Mouse (Mus musculus): ENCODE measurements at regions not wholly inside any gene's neighbourhood (a gene's known extent, or its start where the extent isn't known, plus 50 kb on each side); places are given as distances from the start of the nearest gene placed in this dataset.
A peak's percentile ranks its signal among the peaks of the same experiment; 100 is the strongest.

GRCm38 (mm10) chr8:103138136-103138535 lies 352.7 kb upstream of the Cdh11 start:
- DNase-seq (ENCODE audit: low spot score in 2 of 2) = no peak

DNA sequence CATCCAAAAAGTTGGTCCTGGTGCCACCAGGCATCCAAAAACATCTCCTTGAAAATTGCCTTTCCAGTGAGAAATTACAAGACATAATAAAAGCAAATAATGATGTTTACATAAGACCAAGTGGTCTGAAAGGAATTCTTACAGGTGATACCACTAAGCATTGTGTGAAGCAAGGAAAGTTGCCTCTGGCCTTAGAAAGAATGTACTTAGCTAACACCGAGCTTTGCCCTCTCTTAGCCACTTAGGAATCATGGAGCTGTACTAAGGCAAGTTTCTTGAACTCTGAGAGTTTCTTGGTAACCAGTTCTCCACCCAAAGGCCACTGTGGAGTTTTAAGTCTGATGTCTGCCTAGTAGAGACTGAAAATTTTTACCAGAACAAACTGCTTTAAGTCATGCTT lies 359.4 kb upstream of the Cdh11 start:
- DNase-seq (ENCODE audit: low spot score in 2 of 2) = no peak

GRCm38 (mm10) chr8:103148013-103148412 lies 362.6 kb upstream of the Cdh11 start:
- no peak for DNase-seq (ENCODE audit: low spot score in 2 of 2)

DNA sequence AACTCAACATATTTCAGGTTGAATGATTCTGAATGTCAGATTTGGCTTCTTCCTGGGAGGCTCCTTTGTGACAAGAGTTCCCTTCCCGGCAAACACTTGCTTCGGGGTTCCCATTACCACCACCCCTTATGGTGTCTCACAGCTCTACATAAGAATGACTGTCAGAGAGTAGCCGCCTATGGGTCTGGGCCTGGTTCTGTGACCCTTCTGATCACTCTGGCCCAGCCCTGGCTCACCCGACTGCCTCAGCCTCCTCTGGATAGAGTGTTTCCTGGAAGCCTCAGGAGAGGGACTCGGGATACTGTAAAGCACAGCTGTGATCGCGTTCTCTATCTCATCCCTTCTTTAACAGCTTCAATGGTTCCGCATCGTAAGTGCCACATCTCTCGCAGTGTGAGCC lies 363.0 kb upstream of the Cdh11 start:
- DNase-seq (ENCODE audit: low spot score in 2 of 2) = no peak

DNA sequence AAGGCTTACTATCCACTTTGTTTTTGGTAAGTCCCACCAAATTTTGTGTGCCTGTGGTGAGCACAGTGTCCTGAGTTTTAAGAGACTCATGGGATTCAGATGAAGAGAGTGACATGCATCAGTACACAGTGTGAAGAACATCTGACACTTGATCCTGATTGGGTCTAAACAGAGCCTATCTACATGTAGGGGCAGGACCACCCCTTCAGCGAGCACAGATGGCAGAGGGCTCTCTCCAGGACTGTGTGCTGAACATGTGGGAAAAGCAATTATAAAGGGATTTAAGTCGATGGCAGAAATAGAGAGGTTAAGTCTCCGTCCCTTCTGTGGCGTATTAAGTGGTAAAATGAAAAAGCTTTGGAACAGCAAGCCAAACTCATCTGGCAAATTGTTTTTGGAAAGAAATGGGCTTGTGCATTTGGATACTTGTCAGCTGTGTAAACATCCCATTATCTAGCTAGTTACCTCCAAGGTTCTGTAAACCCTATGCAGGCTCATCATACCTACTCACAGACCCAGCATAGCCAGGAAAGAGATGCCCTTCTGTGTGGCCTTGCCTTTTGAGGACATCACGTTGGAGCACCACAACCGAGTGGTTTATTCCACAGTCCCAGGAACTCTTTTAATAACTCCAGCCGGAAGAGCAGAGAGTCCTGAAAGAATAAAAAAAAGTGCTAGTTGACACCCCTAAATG lies 381.3 kb upstream of the Cdh11 start:
- DNase-seq (ENCODE audit: low spot score in 2 of 2) = no peak

DNA sequence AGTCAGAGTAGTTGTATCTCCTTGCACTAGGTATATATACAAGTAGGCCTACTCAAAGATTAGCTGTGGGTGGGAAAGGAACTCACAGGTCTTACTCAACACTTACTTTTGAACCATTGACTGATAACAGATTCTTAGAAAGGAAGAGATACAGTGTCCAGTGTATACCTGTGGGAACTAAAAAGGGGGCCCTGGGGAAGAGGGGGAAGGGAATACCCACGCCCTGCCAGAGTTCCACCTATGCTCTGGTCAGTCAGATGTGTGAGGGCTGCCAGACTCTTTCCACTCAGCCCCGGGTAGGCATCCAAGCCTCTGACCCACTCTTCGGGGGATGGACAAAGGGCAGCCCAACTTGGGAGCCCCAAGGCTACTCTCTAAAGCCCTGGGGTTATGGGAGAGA lies 387.9 kb upstream of the Cdh11 start:
- no peak for DNase-seq (ENCODE audit: low spot score in 2 of 2)

DNA sequence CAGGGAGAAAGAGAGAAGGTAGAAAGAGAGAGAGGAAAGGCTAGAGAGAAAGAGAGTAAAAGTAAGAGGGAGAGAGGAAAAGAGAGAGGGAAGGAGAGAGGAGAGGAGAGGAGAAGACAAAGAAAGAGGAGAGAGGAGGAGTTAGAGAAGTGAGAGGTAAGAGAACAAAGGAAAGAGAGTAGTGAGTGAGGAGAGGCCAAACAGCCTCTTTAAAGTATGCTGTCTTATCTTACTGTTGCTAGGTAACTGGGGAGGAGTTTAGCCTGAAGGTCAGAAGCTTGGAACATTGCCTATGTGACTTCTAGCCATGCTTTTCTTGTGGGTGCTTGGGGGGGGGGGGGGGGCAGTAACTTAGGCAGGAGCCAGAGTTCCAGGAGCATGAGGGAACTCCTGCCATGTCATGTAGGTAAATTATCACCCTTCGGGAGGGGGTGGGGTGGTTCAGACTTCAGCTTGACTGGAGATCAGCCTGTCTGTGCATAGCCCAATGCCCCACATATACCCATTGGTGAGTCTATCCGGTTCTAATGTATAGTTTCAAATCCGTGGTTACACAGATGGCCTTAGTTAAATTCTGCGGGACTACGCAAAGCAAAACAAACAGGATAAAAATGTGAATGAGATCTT lies 388.5 kb upstream of the Cdh11 start:
- DNase-seq (ENCODE audit: low spot score in 2 of 2) = no peak

DNA sequence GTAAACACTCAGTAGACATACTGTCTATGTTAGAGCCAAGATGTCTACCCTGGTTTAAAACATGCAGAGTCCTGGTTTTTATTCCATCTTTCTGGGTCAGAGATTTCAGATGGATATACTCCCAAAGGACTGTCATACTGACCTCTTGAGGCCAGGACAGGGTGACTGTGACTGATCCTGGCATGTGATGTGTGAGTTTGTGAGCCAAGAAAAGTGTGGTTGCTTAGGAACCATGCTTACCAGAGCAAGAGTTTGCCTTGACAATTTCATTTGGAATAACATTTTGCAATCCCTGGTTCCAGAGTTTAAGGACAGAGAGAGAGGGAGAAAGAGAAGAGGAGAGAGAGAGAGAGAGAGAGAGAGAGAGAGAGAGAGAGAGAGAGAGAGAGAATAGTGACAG lies 395.2 kb upstream of the Cdh11 start:
- no peak for DNase-seq (ENCODE audit: low spot score in 2 of 2)

GRCm38 (mm10) chr8:103188720-103189498 lies 403.5 kb upstream of the Cdh11 start:
- no peak for DNase-seq (ENCODE audit: low spot score in 2 of 2)

DNA sequence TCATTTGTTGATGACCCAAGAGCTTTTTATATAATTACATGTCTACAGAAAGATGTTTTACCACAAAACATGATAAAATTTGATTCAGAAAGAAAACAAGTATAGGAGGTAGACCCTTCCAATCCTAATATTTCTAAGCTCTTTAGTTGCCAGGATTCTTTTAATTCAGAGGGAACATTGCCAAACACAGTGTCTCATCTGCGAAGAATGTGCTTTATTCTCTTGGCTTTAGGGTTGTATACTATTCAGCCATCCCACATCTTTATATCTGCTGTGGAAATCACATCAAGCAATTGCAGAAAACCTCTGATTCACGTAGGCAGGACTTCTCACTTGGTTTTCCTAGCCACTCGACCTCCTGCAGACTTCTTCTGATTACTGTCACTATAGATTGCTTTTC lies 412.8 kb upstream of the Cdh11 start:
- no peak for DNase-seq (ENCODE audit: low spot score in 2 of 2)

- no peak for DNase-seq (ENCODE audit: low spot score in 2 of 2)
Observed at GRCm38 (mm10) chr8:103199696-103200615, 414.5 kb upstream of the Cdh11 start.

GRCm38 (mm10) chr8:103203710-103204109 lies 418.3 kb upstream of the Cdh11 start:
- DNase-seq (ENCODE audit: low spot score in 2 of 2) = no peak

GRCm38 (mm10) chr8:103214606-103215005 lies 429.2 kb upstream of the Cdh11 start:
- no peak for DNase-seq (ENCODE audit: low spot score in 2 of 2)

GRCm38 (mm10) chr8:103230741-103231475 lies 445.5 kb upstream of the Cdh11 start:
- DNase-seq (ENCODE audit: low spot score in 2 of 2) = peak in 1 of 2 experiments; percentile 13

DNA sequence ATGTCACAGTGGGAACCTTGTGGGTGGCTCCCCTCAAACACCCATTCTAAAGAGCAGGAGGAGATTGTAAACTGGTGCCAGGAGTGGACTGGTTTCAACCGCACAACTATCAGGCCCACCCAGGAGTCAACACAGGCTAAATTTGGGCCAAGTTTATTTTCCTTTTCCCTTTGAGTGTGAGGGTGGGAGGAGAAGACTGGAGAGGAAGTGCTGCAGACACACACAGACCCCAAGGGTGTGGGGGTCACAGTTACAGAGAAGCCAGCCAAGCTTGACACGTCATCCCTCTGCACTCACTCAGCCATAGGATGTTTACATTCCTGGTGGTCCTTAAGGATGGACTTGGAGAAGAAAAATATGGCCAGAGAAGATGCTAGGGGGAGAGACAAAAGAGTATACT lies 448.9 kb upstream of the Cdh11 start:
- no peak for DNase-seq (ENCODE audit: low spot score in 2 of 2)

GRCm38 (mm10) chr8:103235614-103236013 lies 450.2 kb upstream of the Cdh11 start:
- DNase-seq (ENCODE audit: low spot score in 2 of 2) = no peak

- no peak for DNase-seq (ENCODE audit: low spot score in 2 of 2)
Observed at GRCm38 (mm10) chr8:103238456-103238970, 453.1 kb upstream of the Cdh11 start.

GRCm38 (mm10) chr8:103244169-103244568 lies 458.7 kb upstream of the Cdh11 start:
- DNase-seq (ENCODE audit: low spot score in 2 of 2) = no peak

GRCm38 (mm10) chr8:103244658-103245057 lies 459.2 kb upstream of the Cdh11 start:
- DNase-seq (ENCODE audit: low spot score in 2 of 2) = no peak

DNA sequence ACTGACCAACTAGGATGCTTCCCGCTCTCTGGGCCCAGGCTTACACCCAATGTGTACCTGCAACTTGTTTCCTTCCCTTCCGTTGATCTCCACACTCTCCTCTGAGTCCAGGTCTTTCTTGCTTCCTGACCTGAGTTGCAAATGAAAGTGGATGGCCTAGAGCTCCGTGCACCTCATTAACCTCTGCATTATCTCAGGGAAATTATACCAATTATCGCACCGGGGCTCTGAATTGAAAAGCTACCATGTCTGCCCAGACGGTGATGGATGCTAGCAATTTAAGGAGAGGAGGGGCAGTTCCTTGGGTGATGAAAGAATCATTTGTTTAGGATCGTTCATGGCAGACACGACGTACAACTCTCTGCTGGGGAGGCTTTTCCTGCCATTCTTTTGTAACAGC lies 460.4 kb upstream of the Cdh11 start:
- no peak for DNase-seq (ENCODE audit: low spot score in 2 of 2)
